Mouse (Mus musculus) NIH3T3 (cell line): ENCODE data around the gene Bhmt2.

Experiments
- DNase-seq: peaks from one replicate; pipeline ENCODE4 v3.0.0-alpha.2; 2012; ENCODE audit warnings: low read depth

Gene Bhmt2

GRCm38 (mm10) chr13:93639636-93640035 lies 34.5 kb downstream of the Bhmt2 start:
- DNase-seq: no peak

GRCm38 (mm10) chr13:93637282-93638245 lies 36.5 kb downstream of the Bhmt2 start, which contains the start of gene Bhmt:
Gene Bhmt (minus strand): TSS chr13:93637961.
- DNase-seq: no peak

- no peak for DNase-seq
These were observed 37.5 kb downstream of the Bhmt2 start for GRCm38 (mm10) chr13:93636561-93636960.

DNA sequence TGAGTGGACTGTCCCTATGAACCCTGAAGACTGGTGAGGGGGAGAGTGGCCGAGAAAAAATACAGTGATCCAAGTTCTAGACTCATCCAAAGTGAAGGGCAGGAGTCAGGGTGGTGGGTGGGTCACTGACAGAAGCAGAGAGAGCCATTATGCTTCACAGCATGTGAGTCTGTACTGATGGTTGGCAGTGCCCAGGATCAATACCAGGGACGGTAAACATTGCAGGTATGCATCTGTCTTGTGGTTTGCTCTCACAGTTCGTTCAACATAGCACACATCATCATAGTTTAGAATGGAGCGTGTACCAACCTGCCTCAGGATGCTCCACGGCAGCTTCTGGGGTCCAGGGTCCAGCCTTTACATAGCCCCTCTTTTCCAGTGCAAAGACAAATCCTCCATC lies 41.2 kb downstream of the Bhmt2 start:
- no peak for DNase-seq

GRCm38 (mm10) chr13:93630941-93631705 lies 43.0 kb downstream of the Bhmt2 start:
- DNase-seq: no peak

DNA sequence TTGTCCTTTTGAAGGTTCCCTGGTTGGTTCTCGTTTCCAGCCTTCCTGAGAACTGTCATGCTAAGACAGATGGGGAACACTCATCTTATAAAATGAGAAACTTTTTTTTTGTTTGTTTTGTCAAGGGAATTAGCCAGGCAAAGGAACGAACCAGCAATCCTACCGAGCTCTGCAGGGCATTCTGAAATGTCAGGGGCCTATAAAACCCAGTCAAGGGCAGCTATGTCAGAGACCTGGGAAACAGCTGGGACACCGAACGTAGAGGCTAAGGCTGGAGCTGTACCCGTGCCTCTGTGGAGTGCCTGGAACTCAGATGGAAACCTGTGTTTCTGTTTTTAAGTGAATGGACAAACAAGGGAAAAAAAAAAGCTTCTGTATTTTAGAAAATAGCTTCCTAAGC lies 45.2 kb downstream of the Bhmt2 start:
- no peak for DNase-seq

- DNase-seq: no peak
These were observed 59.6 kb downstream of the Bhmt2 start for GRCm38 (mm10) chr13:93614361-93614948.

DNA sequence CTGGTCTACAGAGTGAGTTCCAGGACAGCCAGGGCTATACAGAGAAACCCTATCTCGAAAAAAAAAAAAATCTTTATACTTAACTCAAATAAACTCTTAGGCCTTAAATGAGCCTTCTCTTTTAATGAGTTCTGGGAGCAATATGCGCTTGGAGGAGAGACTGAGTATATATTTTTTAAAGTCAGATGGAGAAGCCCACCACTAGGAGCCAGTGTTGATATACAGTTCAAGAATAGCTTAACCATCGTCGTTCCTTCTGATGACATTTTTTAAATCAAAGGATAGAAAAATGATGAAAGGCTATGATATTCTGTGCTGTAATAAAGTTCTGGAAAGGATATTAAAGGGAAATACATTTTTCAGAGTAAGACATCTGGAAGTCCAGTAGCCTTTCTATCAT lies 60.3 kb downstream of the Bhmt2 start:
- DNase-seq: no peak

DNA sequence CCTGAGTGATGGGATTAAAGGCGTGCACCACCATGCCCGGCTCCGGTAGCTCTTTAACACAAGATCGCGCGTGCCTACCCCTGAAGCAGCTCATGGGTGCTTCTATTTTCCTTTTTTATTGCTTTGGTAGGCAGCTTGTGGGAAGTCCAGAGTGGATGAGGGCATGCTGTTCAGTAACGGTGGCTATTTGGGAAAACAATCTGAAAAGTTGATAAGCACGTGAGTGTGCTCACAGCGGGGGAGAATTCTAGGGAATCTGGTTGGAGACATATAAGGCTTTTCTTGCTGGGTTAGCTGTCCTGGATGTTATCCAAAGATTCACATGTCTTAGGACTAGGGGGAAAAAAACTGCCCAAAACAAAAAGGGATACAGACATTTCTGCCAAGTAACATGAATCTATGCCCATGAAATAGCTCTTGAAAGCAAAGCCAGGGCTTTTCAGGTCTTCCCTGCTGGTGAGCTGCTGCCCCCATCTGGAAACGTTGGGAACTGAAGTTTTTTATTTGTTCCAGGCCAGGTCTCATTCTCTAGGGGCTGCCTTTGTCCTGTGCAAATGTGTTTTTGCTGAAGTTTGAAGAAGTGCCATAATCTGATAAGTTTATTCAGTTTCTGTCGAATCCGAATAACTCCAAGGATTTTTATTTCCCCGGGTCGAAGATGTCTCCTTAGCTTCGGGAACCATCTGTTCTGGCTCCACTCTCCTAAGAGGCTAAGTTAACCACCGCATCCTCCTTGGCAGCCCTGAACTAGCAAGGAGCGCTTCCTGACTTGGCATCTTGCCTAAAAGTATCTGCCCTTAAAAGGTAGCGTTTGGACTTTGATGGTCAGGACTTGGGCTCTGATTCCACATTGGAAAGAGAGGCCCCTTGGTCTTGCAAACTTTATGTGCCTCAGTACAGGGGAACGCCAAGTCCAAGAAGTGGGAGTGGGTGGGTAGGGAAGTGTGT lies 61.2 kb downstream of the Bhmt2 start:
- DNase-seq: peak; percentile 85

GRCm38 (mm10) chr13:93608476-93608875 lies 65.6 kb downstream of the Bhmt2 start:
- no peak for DNase-seq

DNA sequence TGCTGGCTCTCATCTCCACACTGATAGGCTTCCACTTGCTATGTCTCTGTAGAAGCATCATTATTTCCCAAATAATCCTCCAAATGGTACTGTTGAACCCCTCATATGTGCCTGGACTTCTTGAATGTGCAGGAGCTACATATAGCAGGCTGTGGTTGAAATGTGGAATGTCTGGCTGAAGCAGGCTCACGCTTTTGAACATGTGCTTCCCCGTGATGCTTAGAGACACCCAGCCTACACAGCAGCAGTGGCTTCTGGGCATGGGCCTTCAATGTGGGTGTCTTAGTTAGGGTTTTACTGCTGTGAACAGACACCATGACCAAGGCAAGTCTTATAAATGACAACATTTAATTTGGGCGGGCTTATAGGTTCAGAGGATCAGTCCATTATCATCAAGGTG lies 66.4 kb downstream of the Bhmt2 start:
- no peak for DNase-seq

- DNase-seq: no peak
These were observed 67.1 kb downstream of the Bhmt2 start for GRCm38 (mm10) chr13:93606868-93607578.
